Mouse (Mus musculus) bone marrow, adult 2 months (tissue): ENCODE results near the gene Rsg1. TPM values are rescaled to one million over a fixed set of nuclear protein-coding genes. Genes with fewer than 3 reads are reported as not detected.

Source experiments
- H3K27ac ChIP-seq: fragments of 200-500 bp; 2 replicates; pipeline ENCODE4 v1.5.1; 2012; ENCODE audit warnings: low read depth, mild to moderate bottlenecking, control low read depth, inconsistent platforms, low read length; ENCODE audit not compliant: control insufficient read depth, poor library complexity, insufficient read depth
- H3K4me1 ChIP-seq: fragments of 200-500 bp; 2 replicates; pipeline ENCODE4 v1.6.1; 2011; ENCODE audit warnings: low read length; ENCODE audit not compliant: control insufficient read depth, insufficient read depth
- H3K4me3 ChIP-seq: fragments of 200-500 bp; replicated peaks from 2 replicates; pipeline ENCODE3; 2011; ENCODE audit warnings: mild to moderate bottlenecking, low read depth, low read length, control low read depth; ENCODE audit not compliant: control insufficient read depth
- CTCF ChIP-seq: fragments of 200-500 bp; IDR thresholded peaks from 2 replicates; pipeline ENCODE4 v1.5.1; 2011; ENCODE audit warnings: low read length, control low read depth; ENCODE audit not compliant: control insufficient read depth, insufficient read depth
- POLR2A ChIP-seq: fragments of 200-500 bp; IDR thresholded peaks from 2 replicates; pipeline ENCODE4 v1.6.1; 2011; ENCODE audit warnings: low read depth, mild to moderate bottlenecking, control low read depth, low read length, borderline replicate concordance; ENCODE audit not compliant: control insufficient read depth
- WGBS: fragments of 180-500 bp; shearing (Covaris S2); methylation state at CpG from one replicate; pipeline ENCODE4 v1.1.7; 2018; 5-methylcytosine and 5-hydroxymethylcytosine counted together
- polyA plus RNA-seq: library from polyadenylated mRNA; stranded (reverse); fragments of >200 nt; gene quantifications from 2 replicates; pipeline ENCODE4 v1.2.4, GENCODE M21; 2011; ENCODE audit warnings: low replicate concordance; ENCODE audit not compliant: missing spikeins, insufficient read depth, insufficient read length

Rsg1 gene
- polyA plus RNA-seq, 1 experiment: 2.1 TPM

GRCm38 (mm10) chr4:141240617-141241016 lies 26.9 kb downstream of the Rsg1 start:
- H3K4me3 ChIP-seq: no peak overlapping the region
- H3K27ac ChIP-seq: no peak overlapping the region
- no peak for TF ChIP-seq CTCF
- no peak for TF ChIP-seq POLR2A
- no peaks in the 10 kb centered on the region for H3K4me1 ChIP-seq
- WGBS: 5% methylated on average over 14 of the region's 14 CpGs

GRCm38 (mm10) chr4:141241861-141242260 lies 28.1 kb downstream of the Rsg1 start:
- 31% methylated on average over 15 of the region's 15 CpGs for WGBS

GRCm38 (mm10) chr4:141242651-141243241 lies 29.0 kb downstream of the Rsg1 start:
- TF ChIP-seq POLR2A: no peak
- no peak for TF ChIP-seq CTCF
- Histone ChIP-seq H3K4me1 (no peaks in the 10 kb centered on the region), H3K27ac (no peak overlapping the region), H3K4me3 (no peak overlapping the region)
- WGBS: 30% methylated on average over 11 of the region's 11 CpGs

More at GRCm38 (mm10) chr4:141241861-141242260, 28.1 kb downstream of the Rsg1 start:
- Histone ChIP-seq H3K4me1 (no peaks in the 10 kb centered on the region), H3K4me3 (no peak overlapping the region), H3K27ac (no peak overlapping the region)
- TF ChIP-seq POLR2A (no peak), CTCF (no peak)

- 63% methylated on average over 5 of the region's 5 CpGs for WGBS
- TF ChIP-seq POLR2A (no peak), CTCF (no peak)
- Histone ChIP-seq H3K27ac (no peak overlapping the region), H3K4me1 (no peaks in the 10 kb centered on the region), H3K4me3 (no peak overlapping the region)
Measured at GRCm38 (mm10) chr4:141243636-141244035, 29.9 kb downstream of the Rsg1 start.

GRCm38 (mm10) chr4:141244401-141244800 lies 30.6 kb downstream of the Rsg1 start:
- H3K27ac ChIP-seq: no peak overlapping the region
- no peak for TF ChIP-seq CTCF
- TF ChIP-seq POLR2A: no peak
- H3K4me3 ChIP-seq: no peak overlapping the region
- no peaks in the 10 kb centered on the region for H3K4me1 ChIP-seq
- 64% methylated on average over 5 of the region's 5 CpGs for WGBS

GRCm38 (mm10) chr4:141244931-141245425 lies 31.2 kb downstream of the Rsg1 start:
- Histone ChIP-seq H3K27ac (no peak overlapping the region), H3K4me1 (no peaks in the 10 kb centered on the region), H3K4me3 (no peak overlapping the region)
- TF ChIP-seq POLR2A (no peak), CTCF (no peak)
- 36% methylated on average over 9 of the region's 9 CpGs for WGBS

- 33% methylated on average over 24 of the region's 24 CpGs for WGBS
- H3K4me1 ChIP-seq: no peaks in the 10 kb centered on the region
- no peak overlapping the region for H3K27ac ChIP-seq
Measured at GRCm38 (mm10) chr4:141246089-141246997, 32.6 kb downstream of the Rsg1 start.

GRCm38 (mm10) chr4:141246998-141247350 lies 33.2 kb downstream of the Rsg1 start:
- Histone ChIP-seq H3K27ac (no peak overlapping the region), H3K4me1 (no peaks in the 10 kb centered on the region), H3K4me3 (no peak overlapping the region)
- 5% methylated on average over 17 of the region's 17 CpGs for WGBS
- TF ChIP-seq CTCF (no peak), POLR2A (no peak)

More at GRCm38 (mm10) chr4:141246089-141246997, 32.6 kb downstream of the Rsg1 start:
- no peak overlapping the region for H3K4me3 ChIP-seq
- TF ChIP-seq CTCF (no peak), POLR2A (no peak)
